Mouse (Mus musculus): ENCODE measurements around the gene Parvg.

DNA sequence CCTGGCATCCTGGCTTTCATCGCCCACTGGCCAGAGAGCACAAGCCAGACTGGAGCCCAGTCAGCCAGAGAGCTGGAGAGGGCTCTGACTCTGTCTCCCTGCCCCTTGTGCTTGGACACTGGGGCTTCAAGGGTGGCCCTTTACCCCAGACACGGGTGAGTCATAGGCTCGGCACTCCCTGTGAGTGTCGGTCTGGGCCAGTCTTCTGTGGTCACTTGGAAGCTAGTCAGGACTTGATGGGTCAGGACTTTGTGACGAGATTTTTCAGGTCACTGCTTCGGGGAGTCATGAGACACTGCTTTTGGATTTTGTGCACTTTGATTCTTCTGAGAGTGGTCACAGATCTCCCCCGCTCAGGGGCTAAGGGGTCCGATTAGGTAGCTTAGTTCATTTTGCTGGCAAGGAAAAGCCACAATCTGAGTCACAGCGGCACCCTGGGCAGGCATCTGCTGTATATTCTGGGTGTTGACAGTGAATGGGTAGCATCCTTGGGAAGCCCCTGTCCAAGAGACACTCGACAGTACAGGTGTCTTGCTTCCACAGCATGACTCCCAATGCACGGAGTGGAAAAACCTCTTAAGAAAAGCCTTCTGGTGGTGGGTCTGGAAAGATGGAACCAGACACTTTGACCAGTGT is 43.0 kb upstream of the Parvg start:
- TF ChIP-seq CTCF (conservative IDR thresholded peaks at IDR 0.05; ENCODE audit: low read length) (no peak), POU5F1 (IDR thresholded peaks at IDR 0.05; ENCODE audit: borderline replicate concordance, low read length) (no peak), NANOG (IDR thresholded peaks at IDR 0.05; ENCODE audit: borderline replicate concordance, low read length) (no peak)
